Mouse (Mus musculus): ENCODE data around the gene Fopnl.

The Fopnl gene

GRCm38 (mm10) chr16:14316884-14317876 is at the start of gene Fopnl:
Gene Fopnl (minus strand): TSS chr16:14317405.
- DNase-seq = peak; percentile 97

GRCm38 (mm10) chr16:14366017-14366416 is 48.8 kb upstream of the Fopnl start:
- DNase-seq = no peak

- no peak for DNase-seq
Measured at GRCm38 (mm10) chr16:14365457-14365856, 48.3 kb upstream of the Fopnl start.

DNA sequence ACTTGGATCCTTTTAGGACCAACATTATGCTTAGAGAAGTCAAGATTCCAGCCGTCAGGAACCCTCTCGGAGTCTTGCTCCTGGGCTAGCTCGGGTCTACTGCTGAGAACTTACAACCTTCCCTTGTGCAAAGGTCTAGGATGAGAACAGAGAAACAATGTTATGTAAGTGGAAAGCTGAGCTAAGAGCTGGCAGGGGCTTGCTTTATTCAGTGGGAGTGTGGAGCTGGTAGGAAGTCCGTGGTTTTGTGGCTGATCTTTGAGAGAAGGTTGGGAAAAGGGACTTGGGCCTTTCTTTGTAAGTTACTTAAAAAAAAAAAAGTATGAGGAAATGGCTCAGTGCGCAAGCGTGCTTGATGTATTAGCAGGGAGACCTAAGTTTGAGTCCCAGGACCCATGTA is 46.9 kb upstream of the Fopnl start:
- DNase-seq = no peak

DNA sequence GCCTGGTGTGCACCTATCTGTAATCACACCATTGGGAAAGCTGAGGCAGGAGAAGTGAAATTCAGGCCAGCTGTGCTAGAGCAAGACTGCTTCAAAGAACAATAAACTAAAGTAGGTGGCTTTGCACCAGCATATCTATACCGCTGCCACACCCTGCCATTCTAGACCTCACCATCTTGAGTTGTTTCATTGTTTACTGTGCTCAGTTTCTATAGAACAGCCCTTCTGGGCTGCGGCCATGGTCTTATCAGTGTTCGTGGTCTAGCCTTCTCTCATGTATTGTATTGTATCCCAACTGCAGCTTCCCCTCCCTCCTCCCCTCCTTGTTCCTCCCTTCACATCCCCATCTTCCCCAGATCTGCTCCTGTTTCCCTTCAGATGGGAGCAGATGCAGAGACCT is 46.3 kb upstream of the Fopnl start:
- no peak for DNase-seq

DNA sequence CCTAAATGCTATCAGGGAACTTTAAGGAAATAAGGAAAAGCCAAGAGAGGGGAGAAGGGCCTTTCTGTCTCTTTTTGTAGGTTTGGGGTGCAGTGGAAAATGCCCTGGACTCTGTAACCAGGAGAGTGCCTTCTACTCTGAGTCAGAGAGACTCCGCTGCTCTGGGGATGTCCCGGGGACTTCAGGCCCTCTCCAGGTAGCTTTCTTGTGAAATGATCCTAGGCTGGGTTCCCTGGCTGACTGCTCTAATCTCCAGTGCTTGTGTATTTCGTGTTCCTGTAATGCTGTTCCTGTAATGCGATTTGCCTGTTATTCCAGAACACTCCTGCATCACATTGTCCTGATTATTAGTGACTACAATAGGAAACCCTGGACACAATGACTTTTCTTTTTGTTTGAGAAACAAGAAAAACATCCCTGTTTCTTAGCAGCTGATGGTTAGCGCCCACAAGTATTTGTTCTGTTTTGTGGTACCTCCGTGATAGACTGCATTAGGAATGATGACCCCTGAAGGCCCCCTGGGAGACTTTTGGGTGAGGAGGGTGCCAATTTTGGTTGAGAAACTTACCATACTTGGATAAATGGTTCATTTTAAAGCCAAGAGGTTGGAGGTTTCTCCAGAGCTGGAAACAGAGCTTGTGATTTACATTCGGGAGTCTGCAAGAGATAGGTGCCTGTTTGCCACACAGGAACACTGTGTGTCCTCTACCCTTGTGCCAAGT is 45.1 kb upstream of the Fopnl start:
- DNase-seq = no peak

GRCm38 (mm10) chr16:14361362-14362098 is 44.3 kb upstream of the Fopnl start, which contains the start of gene Abcc1:
Gene Abcc1 (plus strand): TSS chr16:14361558.
- peak; percentile 56 for DNase-seq

DNA sequence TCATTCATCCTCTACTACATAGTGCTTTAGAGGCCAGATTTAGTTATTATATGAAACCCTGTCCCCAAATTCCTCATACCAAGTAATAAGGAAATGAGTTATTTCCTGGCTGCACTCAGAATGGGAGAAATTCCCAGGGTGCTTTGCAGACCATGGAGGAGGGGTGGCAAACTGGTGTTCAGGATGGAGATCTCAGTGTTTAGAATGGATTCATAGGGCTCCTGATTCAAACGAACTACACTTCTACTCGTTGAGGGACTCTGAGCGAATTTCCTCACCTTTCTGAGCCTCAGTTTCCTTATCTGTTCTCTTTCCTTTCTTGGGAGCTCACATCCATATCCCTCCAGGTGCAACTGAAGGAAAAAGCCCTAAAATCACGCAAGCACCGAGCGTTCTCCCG is 43.7 kb upstream of the Fopnl start:
- no peak for DNase-seq

- no peak for DNase-seq
Measured at GRCm38 (mm10) chr16:14358531-14358930, 41.3 kb upstream of the Fopnl start.

GRCm38 (mm10) chr16:14357859-14358258 is 40.7 kb upstream of the Fopnl start:
- no peak for DNase-seq

DNA sequence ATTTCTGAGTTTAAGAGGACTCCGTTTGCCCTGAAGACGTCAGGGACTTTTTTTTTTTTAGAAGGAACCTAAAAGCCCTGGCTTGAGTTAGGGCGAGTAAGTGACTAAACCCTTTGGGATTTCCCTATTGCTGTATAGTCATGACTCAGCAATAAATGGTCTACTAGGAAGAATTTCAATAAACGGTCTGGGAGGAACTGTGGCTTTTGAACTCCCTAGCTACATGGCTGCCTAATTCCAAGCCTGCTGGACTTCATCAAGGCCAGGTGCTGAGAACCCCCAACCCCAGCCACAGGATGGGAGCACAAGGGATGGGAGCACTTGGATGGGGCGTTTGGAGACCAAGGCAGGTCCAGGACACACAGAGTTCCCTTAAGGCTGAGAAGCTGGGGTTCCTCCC is 35.5 kb upstream of the Fopnl start:
- DNase-seq = no peak

DNA sequence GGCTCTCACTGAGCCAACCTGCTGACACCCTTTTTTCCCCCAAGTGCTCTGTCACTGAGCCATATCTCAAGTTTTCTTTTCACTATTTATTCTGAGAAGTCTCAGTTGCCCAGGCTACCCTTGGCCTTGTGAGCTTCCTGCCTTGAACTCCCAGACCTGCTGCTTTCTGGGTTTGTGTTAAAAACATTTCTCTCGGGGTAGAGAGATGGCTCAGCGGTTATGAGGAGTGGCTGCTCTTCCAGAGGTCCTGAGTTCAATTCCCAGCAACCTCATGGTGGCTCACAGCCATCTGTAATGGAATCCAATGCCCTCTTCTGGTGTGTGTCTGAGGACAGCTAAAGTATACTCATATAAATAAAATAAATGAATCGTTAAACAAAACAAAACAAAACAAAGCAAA is 35.0 kb upstream of the Fopnl start:
- DNase-seq = no peak

- DNase-seq = no peak
Measured at GRCm38 (mm10) chr16:14351571-14351970, 34.4 kb upstream of the Fopnl start.

DNA sequence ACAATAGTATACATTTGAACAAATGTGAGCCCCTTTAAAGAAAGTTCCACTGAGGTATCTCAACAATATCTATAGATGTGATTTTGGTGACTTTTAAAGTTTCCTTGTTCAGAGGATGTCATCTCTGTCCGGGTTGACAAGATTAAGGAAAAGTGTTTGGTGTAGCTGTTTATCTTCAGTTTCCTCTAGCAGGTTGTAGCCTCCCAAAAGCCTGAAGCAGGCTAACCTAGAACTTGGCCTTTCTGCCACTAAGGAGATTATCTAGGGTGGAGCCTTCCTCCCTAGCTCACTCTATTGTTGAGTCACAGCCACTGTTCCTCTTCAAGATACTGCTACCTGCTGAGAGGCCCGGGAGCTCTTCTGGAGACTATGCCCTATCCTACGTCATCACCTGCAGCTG is 27.8 kb upstream of the Fopnl start:
- no peak for DNase-seq

DNA sequence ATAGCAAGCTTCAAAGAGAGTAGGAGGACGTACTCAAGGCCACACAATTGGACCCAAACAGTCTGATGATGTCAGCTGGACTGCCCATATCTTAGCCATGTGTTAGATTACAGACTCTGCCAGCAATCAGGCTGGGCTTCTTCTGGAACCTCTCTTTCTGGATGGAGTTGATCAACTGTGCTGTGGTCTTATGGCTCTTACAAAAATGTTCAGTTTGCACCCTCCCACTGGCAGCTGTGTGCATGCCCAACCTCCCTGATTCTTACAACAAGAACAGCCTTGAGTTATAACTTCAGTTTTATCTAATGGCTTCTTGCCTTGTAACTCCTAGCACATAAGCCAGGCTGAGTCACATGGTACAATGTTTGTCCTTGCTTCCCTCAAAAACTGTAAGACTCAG is 11.0 kb upstream of the Fopnl start:
- DNase-seq = no peak

- no peak for DNase-seq
Measured at GRCm38 (mm10) chr16:14320494-14320893, 3.3 kb upstream of the Fopnl start.

DNA sequence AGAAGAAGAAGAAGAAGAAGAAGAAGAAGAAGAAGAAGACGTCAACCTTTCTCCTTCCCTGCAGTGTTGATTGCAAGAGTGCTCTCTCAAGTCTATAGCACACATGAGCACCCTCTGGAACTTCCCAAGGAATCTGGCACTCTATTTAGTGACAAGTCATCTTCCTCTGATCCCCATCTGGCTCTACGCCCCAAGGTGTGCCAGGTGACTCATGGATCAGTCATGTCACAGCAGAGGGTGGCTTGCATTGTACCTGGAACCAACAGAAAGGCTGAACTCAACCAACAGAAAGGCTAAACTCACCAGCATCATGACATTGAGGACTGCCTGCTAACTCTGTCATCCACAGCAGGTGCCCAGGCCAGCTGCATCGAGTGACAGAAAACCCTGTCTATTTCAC is 2.5 kb upstream of the Fopnl start:
- no peak for DNase-seq

- DNase-seq = no peak
Measured at GRCm38 (mm10) chr16:14312914-14313313, 4.3 kb downstream of the Fopnl start.

GRCm38 (mm10) chr16:14311371-14311770 is 5.8 kb downstream of the Fopnl start:
- DNase-seq = no peak

DNA sequence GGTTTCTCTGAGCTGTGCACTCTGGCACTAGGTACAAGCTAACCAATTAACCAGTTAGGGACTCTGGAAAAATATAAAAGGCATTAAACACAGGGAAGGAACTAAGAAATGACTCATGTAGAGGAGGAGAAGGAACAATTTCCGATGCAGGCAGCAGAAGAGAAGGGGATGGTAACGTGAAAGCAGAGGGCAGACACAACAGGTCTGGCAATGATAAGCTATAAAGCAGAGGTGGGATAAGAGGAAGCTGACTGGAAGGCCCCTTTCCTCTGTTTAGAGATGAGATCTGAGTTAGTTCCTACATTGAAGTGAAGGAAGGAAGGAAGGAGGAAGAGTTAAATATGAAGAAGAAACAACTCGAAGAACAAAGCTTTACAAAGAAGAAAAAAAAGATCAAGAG is 7.4 kb downstream of the Fopnl start:
- no peak for DNase-seq

GRCm38 (mm10) chr16:14308245-14309073 is 8.7 kb downstream of the Fopnl start:
- no peak for DNase-seq

DNA sequence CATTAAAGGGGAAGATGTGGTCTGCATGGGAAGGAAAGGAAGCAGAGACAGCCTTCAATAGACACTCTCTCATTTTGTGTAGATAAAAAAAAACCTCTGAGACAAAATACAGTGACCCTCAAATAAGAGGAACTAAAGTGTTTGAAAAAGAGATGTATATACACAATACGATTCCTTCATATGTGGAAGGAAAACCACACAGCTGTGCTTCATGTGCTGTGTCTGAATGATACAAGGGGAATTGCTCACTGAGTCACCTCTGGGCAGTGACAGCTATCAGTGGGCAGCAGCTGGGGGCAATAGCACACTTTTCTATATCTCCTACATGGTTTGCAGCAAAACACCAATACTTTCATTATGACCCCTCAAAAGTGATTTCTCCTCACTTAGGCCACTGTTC is 9.8 kb downstream of the Fopnl start:
- DNase-seq = no peak

All from kidney, adult 11 months (tissue).